Mouse (Mus musculus) C2C12 (cell line): ENCODE measurements around the gene Efcab2. TPM values are rescaled to one million over a fixed set of nuclear protein-coding genes. Genes with fewer than 3 reads are reported as not detected.

Experiments used
- H3K27me3 ChIP-seq: one replicate; pipeline ENCODE4 v1.6.1; 2011; ENCODE audit not compliant: control insufficient read depth, insufficient read depth, insufficient read length
- H3K36me3 ChIP-seq: one replicate; pipeline ENCODE4 v1.6.1; 2011; ENCODE audit not compliant: control insufficient read depth, insufficient read depth
- H3K4me3 ChIP-seq: one replicate; pipeline ENCODE4 v1.5.1; 2011; ENCODE audit warnings: mild to moderate bottlenecking, control low read depth; ENCODE audit not compliant: poor library complexity, insufficient read depth, severe bottlenecking
- H3K79me2 ChIP-seq: one replicate; pipeline ENCODE4 v1.6.1; 2011; ENCODE audit not compliant: control insufficient read depth, insufficient read depth
- H3K79me3 ChIP-seq: one replicate; pipeline ENCODE4 v1.6.1; 2011; ENCODE audit warnings: low read depth, control low read depth
- H3ac ChIP-seq: one replicate; pipeline ENCODE3; 2011; ENCODE audit warnings: low read depth; ENCODE audit not compliant: control insufficient read depth, insufficient read length
- CEBPB ChIP-seq: IDR thresholded peaks from one replicate; pipeline ENCODE4 v1.6.1; 2011; ENCODE audit warnings: low read depth, mild to moderate bottlenecking, control low read depth, moderate library complexity
- CTCF ChIP-seq: IDR thresholded peaks from one replicate; pipeline ENCODE4 v1.5.1; 2011; ENCODE audit not compliant: control insufficient read depth, insufficient read depth, insufficient read length
- FOSL1 ChIP-seq: IDR thresholded peaks from one replicate; pipeline ENCODE4 v1.8.0; 2011; ENCODE audit warnings: mild to moderate bottlenecking, low read length; ENCODE audit not compliant: poor library complexity, insufficient read depth, severe bottlenecking
- MAX ChIP-seq: IDR thresholded peaks from one replicate; pipeline ENCODE4 v1.6.1; 2011; ENCODE audit warnings: mild to moderate bottlenecking, control low read depth
- MYOD1 ChIP-seq: IDR thresholded peaks from one replicate; pipeline ENCODE4 v1.6.1; 2011; ENCODE audit warnings: low read depth; ENCODE audit not compliant: control insufficient read depth, insufficient read length
- MYOG ChIP-seq: IDR thresholded peaks from one replicate; pipeline ENCODE4 v1.6.1; 2011; ENCODE audit not compliant: control insufficient read depth, insufficient read length; ENCODE audit errors: extremely low read depth
- USF1 ChIP-seq: IDR thresholded peaks from one replicate; pipeline ENCODE4 v1.6.1; 2011; ENCODE audit warnings: low read depth, mild to moderate bottlenecking, control low read depth, moderate library complexity
- polyA plus RNA-seq: library from polyadenylated mRNA; unstranded; fragments of >200 nt; fragmentation: generic; extraction: Trizol; gene quantifications from one replicate; pipeline ENCODE4 v1.2.1, GENCODE M21; 2012; ENCODE audit warnings: missing spikeins

The Efcab2 gene
- polyA plus RNA-seq, 1 experiment: 0.25 TPM

- Histone ChIP-seq H3K4me3 (no peak overlapping the region), H3K27me3 (peaks cover 5% of the 10 kb centered on the region), H3K79me2 (no peaks in the 10 kb centered on the region), H3K79me3 (no peaks in the 10 kb centered on the region), H3K36me3 (no peaks in the 10 kb centered on the region), H3ac (no peak overlapping the region)
- TF ChIP-seq MYOD1: no peak
- TF ChIP-seq CTCF: no peak
- TF ChIP-seq USF1: no peak
- TF ChIP-seq MAX: no peak
- no peak for TF ChIP-seq MYOG
- TF ChIP-seq FOSL1: no peak
- no peak for TF ChIP-seq CEBPB
Measured at GRCm38 (mm10) chr1:178506938-178507337, 101.1 kb downstream of the Efcab2 start.

GRCm38 (mm10) chr1:178512323-178513031 lies 106.6 kb downstream of the Efcab2 start:
- Histone ChIP-seq H3K4me3 (no peak overlapping the region), H3K79me3 (no peaks in the 10 kb centered on the region), H3K36me3 (no peaks in the 10 kb centered on the region), H3K27me3 (no peaks in the 10 kb centered on the region), H3ac (no peak overlapping the region), H3K79me2 (no peaks in the 10 kb centered on the region)
- TF ChIP-seq CTCF: no peak
- TF ChIP-seq FOSL1: no peak
- no peak for TF ChIP-seq MAX
- no peak for TF ChIP-seq MYOG
- no peak for TF ChIP-seq MYOD1
- no peak for TF ChIP-seq USF1
- TF ChIP-seq CEBPB: no peak

GRCm38 (mm10) chr1:178513954-178514353 lies 108.1 kb downstream of the Efcab2 start:
- Histone ChIP-seq H3K79me2 (no peaks in the 10 kb centered on the region), H3K79me3 (no peaks in the 10 kb centered on the region), H3ac (no peak overlapping the region), H3K4me3 (no peak overlapping the region), H3K27me3 (no peaks in the 10 kb centered on the region), H3K36me3 (no peaks in the 10 kb centered on the region)
- TF ChIP-seq MAX (no peak), CEBPB (no peak), FOSL1 (no peak), USF1 (no peak), CTCF (no peak), MYOG (no peak)

- H3K4me3 ChIP-seq: no peak overlapping the region
- no peaks in the 10 kb centered on the region for H3K79me2 ChIP-seq
- H3ac ChIP-seq: no peak overlapping the region
- H3K36me3 ChIP-seq: no peaks in the 10 kb centered on the region
- no peak for TF ChIP-seq CTCF
- TF ChIP-seq MYOG: no peak
- no peak for TF ChIP-seq CEBPB
- TF ChIP-seq USF1: no peak
- no peak for TF ChIP-seq MAX
- TF ChIP-seq FOSL1: no peak
- TF ChIP-seq MYOD1: no peak
- no peaks in the 10 kb centered on the region for H3K79me3 ChIP-seq
- H3K27me3 ChIP-seq: no peaks in the 10 kb centered on the region
Measured at GRCm38 (mm10) chr1:178515839-178516238, 110.0 kb downstream of the Efcab2 start.

GRCm38 (mm10) chr1:178522389-178522788 lies 116.5 kb downstream of the Efcab2 start:
- H3ac ChIP-seq: no peak overlapping the region
- TF ChIP-seq USF1: no peak
- no peak for TF ChIP-seq MAX
- TF ChIP-seq MYOD1: no peak
- no peak for TF ChIP-seq MYOG
- no peak for TF ChIP-seq CTCF
- TF ChIP-seq CEBPB: no peak
- TF ChIP-seq FOSL1: no peak
- no peak overlapping the region for H3K4me3 ChIP-seq
- H3K79me2 ChIP-seq: no peaks in the 10 kb centered on the region
- no peaks in the 10 kb centered on the region for H3K79me3 ChIP-seq
- H3K36me3 ChIP-seq: no peaks in the 10 kb centered on the region
- H3K27me3 ChIP-seq: no peaks in the 10 kb centered on the region

GRCm38 (mm10) chr1:178523152-178523551 lies 117.3 kb downstream of the Efcab2 start:
- no peaks in the 10 kb centered on the region for H3K36me3 ChIP-seq
- TF ChIP-seq MYOD1: no peak

More at GRCm38 (mm10) chr1:178523152-178523551, 117.3 kb downstream of the Efcab2 start:
- Histone ChIP-seq H3K79me2 (no peaks in the 10 kb centered on the region), H3ac (no peak overlapping the region), H3K27me3 (no peaks in the 10 kb centered on the region), H3K79me3 (no peaks in the 10 kb centered on the region), H3K4me3 (no peak overlapping the region)
